Mouse (Mus musculus): ENCODE data around the gene Ulk1. TPM values are rescaled to one million over a fixed set of nuclear protein-coding genes. Genes with fewer than 3 reads are reported as not detected.

Gene Ulk1
- polyA plus RNA-seq (2012), result 139 and 154 TPM in 2 replicates

DNA sequence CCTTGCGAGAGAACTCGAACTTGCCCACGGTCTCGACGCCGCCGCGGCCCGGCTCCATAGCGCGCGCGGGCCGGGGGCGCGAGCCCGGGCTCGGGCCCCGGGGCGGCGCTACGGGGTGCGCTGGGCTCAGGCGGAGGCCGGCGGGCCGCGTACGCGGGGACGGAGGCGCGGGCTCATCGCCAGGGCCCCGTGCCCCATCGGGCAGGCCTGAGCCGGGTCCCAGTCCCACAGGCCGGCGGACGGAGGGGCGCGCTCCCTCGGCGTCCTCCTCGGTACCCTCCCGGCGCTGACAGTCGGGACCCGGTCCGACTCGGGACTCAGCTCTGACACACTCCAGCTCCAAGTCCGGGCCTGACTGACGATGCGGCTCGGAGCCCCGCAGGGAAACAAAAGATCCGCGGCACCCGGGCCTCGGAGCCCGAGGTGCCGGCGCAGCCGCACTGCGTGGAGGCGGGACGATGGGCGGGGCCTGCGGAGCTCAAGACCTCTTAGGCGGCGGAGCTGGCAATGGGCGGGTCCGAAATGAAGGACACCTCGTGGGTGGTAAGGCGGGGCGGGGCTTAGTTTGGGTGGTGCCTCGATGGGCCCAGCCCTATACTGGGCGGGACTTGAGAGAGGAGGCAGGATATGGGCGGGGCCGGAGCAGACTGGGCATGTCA lies at the start of gene Ulk1:
Gene Ulk1, minus strand, starts transcription at position 431 of the 659 bp plus-strand sequence.
- no peak for TF ChIP-seq GATA1 (IDR thresholded peaks at IDR 0.05; ENCODE audit: low read length)

- no peak for TF ChIP-seq GATA1 (IDR thresholded peaks at IDR 0.05; ENCODE audit: low read length)
These were observed 49.2 kb upstream of the Ulk1 start for GRCm38 (mm10) chr5:110859013-110859650.

- no peak for TF ChIP-seq GATA1 (IDR thresholded peaks at IDR 0.05; ENCODE audit: low read length)
These were observed 47.2 kb upstream of the Ulk1 start for GRCm38 (mm10) chr5:110857091-110857490.

DNA sequence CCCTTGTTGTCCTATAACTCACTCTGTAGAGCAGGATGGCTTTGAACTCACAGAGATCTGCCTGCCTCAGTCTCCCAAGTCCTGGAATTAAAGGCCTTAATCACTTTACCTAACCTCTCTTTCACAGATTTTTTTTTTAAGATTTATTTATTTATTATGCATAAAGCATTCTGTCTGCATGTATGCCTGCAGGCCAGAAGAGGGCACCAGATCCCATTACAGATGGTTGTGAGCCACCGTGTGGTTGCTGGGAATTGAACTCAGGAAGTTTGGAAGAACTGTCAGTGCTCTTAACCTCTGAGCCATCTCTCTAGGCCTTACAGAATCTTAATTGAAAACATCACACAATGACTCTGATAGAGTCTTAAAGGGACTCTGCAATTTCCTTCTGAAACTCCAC lies 43.1 kb upstream of the Ulk1 start:
- TF ChIP-seq GATA1 (IDR thresholded peaks at IDR 0.05; ENCODE audit: low read length), result no peak

DNA sequence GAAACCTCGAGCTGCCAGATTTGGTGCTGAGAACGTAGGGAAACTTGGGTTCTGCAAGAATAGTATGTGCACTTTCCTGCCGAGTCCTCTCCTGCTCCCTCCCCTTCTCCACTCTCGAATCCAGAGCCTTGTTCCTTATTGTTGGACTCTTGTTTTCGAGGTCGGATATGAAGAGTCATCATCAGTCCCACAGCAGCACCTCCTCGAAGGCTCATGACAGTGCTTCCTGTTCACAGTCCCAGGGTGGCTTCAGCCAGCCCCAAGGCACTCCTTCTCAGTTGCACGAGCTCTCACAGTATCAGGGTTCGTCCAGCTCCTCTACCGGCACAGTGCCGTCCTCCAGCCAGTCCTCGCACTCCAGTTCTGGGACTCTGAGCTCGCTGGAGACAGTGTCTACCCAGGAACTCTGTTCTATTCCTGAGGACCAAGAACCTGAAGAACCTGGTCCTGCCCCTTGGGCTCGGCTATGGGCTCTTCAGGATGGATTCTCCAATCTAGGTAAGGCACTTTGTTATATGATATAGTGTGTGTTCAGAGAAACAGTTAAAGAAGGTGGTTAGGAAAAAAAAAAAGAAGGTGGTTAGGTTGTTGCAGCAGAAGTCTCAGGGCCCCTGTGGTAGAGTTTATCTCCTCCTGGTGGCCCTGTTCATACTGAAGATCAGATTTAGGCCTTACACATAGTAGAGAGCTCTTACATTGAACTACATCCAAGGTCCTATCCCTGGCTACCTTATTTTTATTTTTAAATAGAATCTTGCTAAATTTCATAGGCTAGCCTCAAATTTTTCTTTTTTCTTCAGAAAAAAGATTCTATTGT lies 31.4 kb upstream of the Ulk1 start:
- TF ChIP-seq GATA1 (IDR thresholded peaks at IDR 0.05; ENCODE audit: low read length), result no peak

DNA sequence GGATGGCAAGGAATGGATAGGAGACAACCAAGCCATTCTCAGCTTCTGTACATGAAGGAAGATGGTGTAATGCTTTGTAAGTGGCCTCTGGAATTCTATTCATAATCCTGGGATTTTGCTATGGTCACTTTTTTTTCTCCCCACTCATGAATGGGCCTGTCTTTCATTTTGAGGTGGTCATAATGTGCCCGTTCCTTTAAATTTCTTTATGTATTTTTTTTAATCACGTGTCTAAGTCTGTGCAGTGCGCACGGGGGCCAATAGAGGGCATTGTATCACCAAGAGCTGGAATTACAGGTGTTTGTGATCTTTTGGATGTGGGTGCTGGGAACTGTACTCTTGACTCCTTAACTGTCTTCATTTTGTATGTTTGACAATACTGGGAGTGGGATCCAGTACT lies 30.6 kb upstream of the Ulk1 start:
- TF ChIP-seq GATA1 (IDR thresholded peaks at IDR 0.05; ENCODE audit: low read length), result no peak

DNA sequence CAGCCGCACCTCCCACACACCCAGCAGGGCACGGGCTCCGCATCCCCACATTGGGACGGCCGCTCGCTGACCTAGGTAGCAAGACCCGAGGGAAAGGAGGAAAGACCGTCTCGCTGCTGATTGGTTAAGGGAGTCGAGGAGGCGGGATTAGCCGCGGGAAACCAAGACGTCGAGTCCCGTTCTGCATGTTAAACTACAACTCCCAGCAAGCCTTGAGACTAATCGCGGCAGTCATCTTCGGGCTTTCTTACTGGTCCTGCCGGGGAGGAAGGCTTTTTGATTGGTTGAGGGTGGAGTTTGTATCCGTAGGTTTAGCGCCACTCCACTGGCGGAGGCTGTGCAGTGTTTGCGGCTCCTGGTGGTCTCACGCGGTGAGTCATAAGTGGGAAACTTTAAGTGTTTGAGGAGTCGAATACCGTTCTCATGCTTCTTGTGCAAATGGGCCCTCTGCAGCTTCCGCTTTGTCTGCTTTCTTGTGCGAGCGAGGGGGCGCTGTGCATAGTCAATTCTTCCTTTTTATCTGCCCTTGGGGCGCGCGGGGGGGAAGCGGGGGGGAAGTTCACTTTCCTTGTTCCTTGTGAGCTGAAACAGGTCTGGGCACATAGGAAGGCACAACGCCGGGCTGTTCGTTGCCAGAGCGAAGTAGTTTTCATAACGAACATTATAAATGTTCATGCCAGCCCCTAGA lies 29.9 kb upstream of the Ulk1 start, which contains the start of the genes Hscb and Chek2:
Gene Hscb, minus strand, starts transcription at position 100 of the 688 bp plus-strand sequence.
Gene Chek2, plus strand, starts transcription at position 302 of the 688 bp plus-strand sequence.
- peak; percentile 39 for TF ChIP-seq GATA1 (IDR thresholded peaks at IDR 0.05; ENCODE audit: low read length)

DNA sequence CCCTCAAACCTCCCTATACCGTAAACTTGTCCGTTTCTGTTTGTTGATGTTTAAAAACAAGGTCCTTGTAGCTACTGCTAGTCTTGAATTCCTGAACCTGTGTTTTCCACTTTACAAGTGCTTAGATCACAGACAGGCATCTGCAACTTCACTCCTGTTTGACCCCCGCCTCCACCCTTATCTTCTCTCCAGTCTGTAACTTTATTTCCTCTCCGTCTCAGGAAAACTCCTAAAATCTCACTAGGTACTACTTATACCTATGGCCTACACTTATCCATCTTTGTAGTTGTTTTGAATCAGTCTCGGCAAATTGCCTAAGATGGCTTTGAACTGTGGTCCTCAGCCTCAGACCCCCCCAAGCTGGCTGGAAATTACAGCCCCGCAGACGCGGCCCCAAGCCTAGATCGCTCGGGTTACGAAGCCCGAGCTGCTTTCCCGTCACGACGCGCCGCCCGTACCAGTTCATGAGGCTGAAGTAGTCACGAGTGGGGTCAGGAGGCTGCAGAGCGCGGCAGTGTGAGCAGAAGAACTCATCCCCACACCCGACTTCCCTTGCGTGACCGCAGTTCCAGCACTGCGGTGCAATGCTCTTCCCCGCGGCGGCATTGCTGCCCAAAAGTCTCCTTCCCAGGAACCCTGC lies 29.3 kb upstream of the Ulk1 start:
- TF ChIP-seq GATA1 (IDR thresholded peaks at IDR 0.05; ENCODE audit: low read length), result no peak

DNA sequence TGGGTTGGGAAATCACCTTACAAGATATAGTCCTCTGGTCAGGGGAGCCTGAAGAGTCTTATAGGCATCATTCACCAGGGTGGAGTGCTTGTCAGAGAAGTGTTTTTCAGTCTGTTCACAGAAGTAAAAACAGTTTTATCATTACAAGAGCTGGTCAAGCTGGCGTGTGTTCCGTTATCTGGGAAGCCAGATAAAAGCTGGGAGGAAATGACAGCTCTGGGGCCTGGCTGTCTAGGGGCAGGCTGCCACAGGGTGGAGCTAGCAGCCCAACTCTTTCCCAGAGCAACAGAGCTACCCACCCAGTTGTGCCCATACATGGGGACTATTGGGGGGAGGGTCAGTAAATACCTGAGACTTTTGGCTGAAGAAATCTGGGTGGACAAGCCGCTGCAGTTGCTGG lies 26.1 kb upstream of the Ulk1 start:
- peak; percentile 82 for TF ChIP-seq GATA1 (IDR thresholded peaks at IDR 0.05; ENCODE audit: low read length)

- no peak for TF ChIP-seq GATA1 (IDR thresholded peaks at IDR 0.05; ENCODE audit: low read length)
These were observed 21.3 kb upstream of the Ulk1 start for GRCm38 (mm10) chr5:110831036-110831720.

DNA sequence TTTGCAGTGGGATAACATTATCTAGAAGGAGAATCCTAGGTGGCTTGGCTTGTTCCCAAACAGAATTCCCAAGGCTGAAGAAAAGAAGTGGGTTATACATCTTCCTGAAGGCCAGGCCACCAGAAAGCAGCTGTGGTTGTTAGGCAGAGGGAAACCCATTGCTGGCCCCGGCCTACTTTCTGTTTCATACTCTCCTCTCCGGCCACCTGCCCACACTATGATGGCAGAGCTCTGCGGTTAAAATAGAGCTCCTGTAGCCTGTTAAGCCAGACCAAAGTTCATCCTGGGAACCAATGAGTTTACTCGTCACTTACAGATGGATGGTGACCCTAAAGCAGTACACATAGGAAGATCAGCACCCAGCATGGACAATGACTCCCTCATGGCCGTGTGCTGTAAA lies 17.7 kb upstream of the Ulk1 start:
- TF ChIP-seq GATA1 (IDR thresholded peaks at IDR 0.05; ENCODE audit: low read length), result no peak

GRCm38 (mm10) chr5:110826781-110827495 lies 17.0 kb upstream of the Ulk1 start:
- TF ChIP-seq GATA1 (IDR thresholded peaks at IDR 0.05; ENCODE audit: low read length), result no peak

DNA sequence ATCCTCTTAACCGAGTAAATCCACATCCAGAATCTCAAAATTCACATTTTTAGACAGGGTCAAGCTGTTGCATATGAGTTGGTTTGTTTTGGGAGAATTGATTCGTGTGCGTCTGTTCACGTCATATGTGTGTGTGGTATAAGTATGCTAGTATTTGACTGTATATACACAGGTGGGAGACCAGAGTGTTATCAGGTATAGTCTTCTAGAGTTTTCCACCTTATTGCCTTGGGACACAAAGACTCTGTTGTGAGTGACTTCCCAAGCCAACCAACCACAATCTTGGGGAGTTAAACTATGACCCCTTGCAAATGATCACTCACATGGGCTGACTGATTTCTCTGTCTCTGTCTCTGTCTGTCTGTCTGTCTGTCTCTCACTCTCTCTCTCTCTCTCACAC lies 14.5 kb upstream of the Ulk1 start:
- TF ChIP-seq GATA1 (IDR thresholded peaks at IDR 0.05; ENCODE audit: low read length), result no peak
